21 mouse cellular contexts compared by ENCODE assay signal in genomic region chr13:107575025-107575424, GRCm38 (mm10).
DNase-seq lines count a peak whose midpoint lies in the region; ATAC-seq and TF ChIP-seq lines count a peak whose summit lies in the region.
"Had no signal": no experiment of that assay in that cellular context is flagged by ENCODE, and none has a peak within 500 bp of the region (broad histone marks: within the 10 kb centered on the region; RNA-seq: fewer than 3 reads in every experiment).

No protein-coding gene starts in this region.

- H3K9ac ChIP-seq in heart, embryonic 12.5 days = no peak overlapping the region
- no peak overlapping the region for H3K9ac ChIP-seq in CH12.LX (ENCODE audit: insufficient read depth, low read depth)
- H3K9ac ChIP-seq: embryonic facial prominence, embryonic 12.5 days; forebrain, embryonic 13.5 days; forebrain, embryonic 15.5 days; forebrain, postnatal 0 days had no signal

- TF ChIP-seq CTCF in CH12.LX (conservative IDR thresholded peaks at IDR 0.05 in 1 of 2, IDR thresholded peaks at IDR 0.05 in 1 of 2; ENCODE audit: low read depth in 2 of 2, low read length in 2 of 2) = no peak; a peak in 1 of 4 replicates

- TF ChIP-seq POLR2A in CH12.LX (IDR thresholded peaks at IDR 0.05; ENCODE audit: low read depth, low read length) = no peak

- DNase-seq in heart, adult 11 months = peak; percentile 57
- DNase-seq in CH12.LX (ENCODE audit: extremely low read depth) = peak; percentile 61
- peak; percentile 11 for DNase-seq in brain, adult 2 months (ENCODE audit: low read depth, low spot score)
- no peak for DNase-seq in lung, postnatal 14 days
- DNase-seq: adrenal gland, adult 8-10 months; adrenal gland, postnatal 14 days; B cell, adult 2 months; cerebellum, adult 11-12 months; cerebellum, adult 2 months; cerebellum, adult 9-10 months; cerebellum, postnatal 10 days; cerebellum, postnatal 25 days; forebrain, postnatal 0 days had no signal

- H3K4me2 ChIP-seq in heart, embryonic 12.5 days = no peak overlapping the region
- H3K4me2 ChIP-seq in CH12.LX (ENCODE audit: insufficient read depth, low read depth, poor library complexity, severe bottlenecking) = no peak overlapping the region
- H3K4me2 ChIP-seq: embryonic facial prominence, embryonic 12.5 days; forebrain, embryonic 13.5 days; forebrain, embryonic 15.5 days had no signal

- 76% methylated on average over 3 of the region's 3 CpGs for WGBS in heart, embryonic 12.5 days

- no peak overlapping the region for H3K27ac ChIP-seq in heart, embryonic 12.5 days (ENCODE audit: poor library complexity, severe bottlenecking)
- no peak overlapping the region for H3K27ac ChIP-seq in CH12.LX (ENCODE audit: insufficient read depth, low read depth)
- H3K27ac ChIP-seq: embryonic facial prominence, embryonic 10.5 days; embryonic facial prominence, embryonic 12.5 days; forebrain, embryonic 13.5 days; forebrain, embryonic 15.5 days had no signal

- in situ Hi-C loops in CH12.LX (cut with MboI; ENCODE audit: low pct_ligation_motif_present, low pct_unique_long_range_greater_than_20kb, low sequenced_read_pairs) = no loop called here

- dilution Hi-C loops in CH12.LX (cut with MboI; ENCODE audit: extremely low pct_ligation_motif_present, extremely low pct_unique_long_range_greater_than_20kb, low sequenced_read_pairs) = no loop called here

- no peaks in the 10 kb centered on the region for H3K27me3 ChIP-seq in heart, embryonic 12.5 days (replicated peaks)
- H3K27me3 ChIP-seq in CH12.LX (replicated peaks) = no peaks in the 10 kb centered on the region
- H3K27me3 ChIP-seq: embryonic facial prominence, embryonic 12.5 days; forebrain, embryonic 13.5 days; forebrain, embryonic 15.5 days; Patski had no signal

- no peak overlapping the region for H3K4me3 ChIP-seq in heart, embryonic 12.5 days
- H3K4me3 ChIP-seq in CH12.LX (replicated peaks in 1 of 3; ENCODE audit: low read depth in 2 of 3, low read length in 2 of 3, poor library complexity in 1 of 3) = no peak overlapping the region
- H3K4me3 ChIP-seq: embryonic facial prominence, embryonic 10.5 days; embryonic facial prominence, embryonic 12.5 days; forebrain, embryonic 13.5 days; forebrain, embryonic 15.5 days had no signal

- H3K79me2 ChIP-seq in CH12.LX (replicated peaks; ENCODE audit: control insufficient read depth, extremely low read depth, insufficient read depth, poor library complexity, severe bottlenecking) = no peaks in the 10 kb centered on the region

- no peaks in the 10 kb centered on the region for H3K9me3 ChIP-seq in heart, embryonic 12.5 days (replicated peaks)
- H3K9me3 ChIP-seq in CH12.LX (replicated peaks; ENCODE audit: low read length) = no peaks in the 10 kb centered on the region
- H3K9me3 ChIP-seq: embryonic facial prominence, embryonic 10.5 days; embryonic facial prominence, embryonic 12.5 days; forebrain, embryonic 13.5 days; forebrain, embryonic 15.5 days had no signal

- TF ChIP-seq RAD21 in CH12.LX (IDR thresholded peaks at IDR 0.05; ENCODE audit: low read depth, low read length) = no peak; the same call in 1 of the 2 replicates

- H3K36me3 ChIP-seq in heart, embryonic 12.5 days = no peaks in the 10 kb centered on the region
- H3K36me3 ChIP-seq in CH12.LX (replicated peaks in 1 of 2; ENCODE audit: control insufficient read depth in 1 of 2, insufficient read depth in 1 of 2, low read length in 1 of 2) = no peaks in the 10 kb centered on the region
- H3K36me3 ChIP-seq: embryonic facial prominence, embryonic 10.5 days; embryonic facial prominence, embryonic 12.5 days; forebrain, embryonic 15.5 days had no signal

- TF ChIP-seq EP300 in CH12.LX (IDR thresholded peaks at IDR 0.05; ENCODE audit: low read length) = peak; percentile 71

- peaks cover 19% of the 10 kb centered on the region for H3K4me1 ChIP-seq in heart, embryonic 12.5 days (replicated peaks)
- peaks cover 25 to 52% of the 10 kb centered on the region in 2 experiments for H3K4me1 ChIP-seq in CH12.LX (ENCODE audit: control insufficient read depth in 1 of 2, insufficient read depth in 2 of 2)
- H3K4me1 ChIP-seq: embryonic facial prominence, embryonic 10.5 days; embryonic facial prominence, embryonic 12.5 days had no signal

- no peak for ATAC-seq in heart, embryonic 12.5 days (ENCODE audit: insufficient number of reproducible peaks, low FRiP score)
- ATAC-seq: activated CD4-positive, CD25-positive, alpha-beta regulatory T cell, adult 4 months; CD4-positive, CD25-positive, alpha-beta regulatory T cell, adult 4 months; forebrain, embryonic 13.5 days; forebrain, embryonic 15.5 days; forebrain, postnatal 0 days; Patski had no signal

TF ChIP-seq in CH12.LX, 34 proteins besides CTCF, POLR2A, EP300 and RAD21:
- TF ChIP-seq SMC3 (IDR thresholded peaks at IDR 0.05; ENCODE audit: low read depth, low read length) (peak; percentile 10; the same call in 1 of the 2 replicates), HCFC1 (IDR thresholded peaks at IDR 0.05; ENCODE audit: low read depth, low read length) (no peak; the same call in 1 of the 2 replicates), MAX (IDR thresholded peaks at IDR 0.05; ENCODE audit: low read length) (0 out of 2 replicates have a peak, but pooled peaks have one; percentile 10), CHD2 (IDR thresholded peaks at IDR 0.05; ENCODE audit: low read length) (peak; percentile 48; the same call in 1 of the 2 replicates), CHD1 (IDR thresholded peaks at IDR 0.05; ENCODE audit: low read depth, low read length) (0 out of 2 replicates have a peak, but pooled peaks have one; percentile 17), SIN3A (IDR thresholded peaks at IDR 0.05; ENCODE audit: low read length) (no peak), RCOR1 (conservative IDR thresholded peaks at IDR 0.05; ENCODE audit: low read depth, low read length) (no peak), TCF12 (IDR thresholded peaks at IDR 0.05; ENCODE audit: low read depth, low read length) (peak; percentile 37; the same call in 1 of the 2 replicates), BHLHE40 (IDR thresholded peaks at IDR 0.05; ENCODE audit: low read depth, low read length) (0 out of 2 replicates have a peak, but pooled peaks have one; percentile 38), JUN (IDR thresholded peaks at IDR 0.05; ENCODE audit: insufficient read depth, low read depth, low read length) (peak; percentile 34; the same call in 1 of the 2 replicates), ETS1 (conservative IDR thresholded peaks at IDR 0.05; ENCODE audit: low read depth, low read length) (peak; percentile 51), MEF2A (IDR thresholded peaks at IDR 0.05; ENCODE audit: borderline replicate concordance, low read depth, low read length) (peak; percentile 60; the same call in 1 of the 2 replicates), IRF4 (IDR thresholded peaks at IDR 0.05; ENCODE audit: low read depth, low read length) (peak; percentile 79)
